Mouse (Mus musculus): ENCODE results near the gene Vdac1.

DNA sequence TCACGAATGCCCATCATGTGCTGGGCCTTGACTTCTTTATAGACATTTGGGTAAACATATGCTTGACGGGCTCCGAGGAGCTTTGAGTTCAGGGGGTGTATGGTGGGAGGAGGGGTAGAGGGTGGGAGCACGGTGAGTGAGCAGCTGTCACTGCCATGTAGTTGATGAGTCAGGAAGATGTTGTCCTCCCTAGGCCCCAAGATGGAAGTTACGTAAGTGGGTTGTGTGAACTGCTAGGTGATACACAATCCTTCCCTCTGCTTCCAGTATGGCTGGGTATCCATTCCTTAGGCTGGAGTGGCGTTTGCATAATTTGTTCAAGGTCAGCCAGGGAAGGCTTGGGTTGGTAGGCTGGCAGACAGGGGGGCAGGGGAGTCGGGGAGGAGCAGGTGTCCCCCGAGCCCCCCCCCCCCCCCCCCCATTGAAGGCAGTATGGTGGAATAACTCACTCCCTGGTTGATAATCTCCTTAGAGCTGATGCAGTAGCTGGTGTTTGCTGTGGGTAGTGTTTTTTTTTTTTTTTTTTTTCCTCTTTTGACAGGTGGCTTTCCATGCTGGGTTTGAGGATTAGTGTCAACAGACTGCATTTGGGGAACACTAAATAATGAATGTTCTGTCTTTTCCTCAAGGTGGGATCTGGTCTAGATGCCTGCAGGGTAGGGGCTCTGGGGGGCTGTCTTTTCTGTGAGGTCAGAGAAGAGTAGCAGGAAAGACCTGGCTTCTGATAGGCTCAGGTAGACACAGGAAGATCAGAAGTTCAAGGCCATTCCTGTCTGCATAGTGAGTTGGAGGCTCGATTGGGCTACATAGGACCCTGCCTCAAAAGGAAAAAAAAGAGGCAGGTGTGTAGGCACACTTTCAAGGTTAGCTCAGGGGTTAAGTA, 8.8 kb downstream of the Vdac1 start:
- TF ChIP-seq POLR2A (IDR thresholded peaks at IDR 0.05; ENCODE audit: borderline replicate concordance, low read depth, low read length) (no peak), CTCF (IDR thresholded peaks at IDR 0.05; ENCODE audit: low read depth, low read length) (no peak)

Measured in bone marrow macrophage, adult 2 months (primary cell).